Mouse (Mus musculus) brain, embryonic 14.5 days (tissue): ENCODE data around the gene Etnk1. TPM values are rescaled to one million over a fixed set of nuclear protein-coding genes. Genes with fewer than 3 reads are reported as not detected.

ENCODE experiments used
- DNase-seq: peaks from one replicate; pipeline ENCODE4 v3.0.0-alpha.2; 2011; ENCODE audit warnings: low read depth
- CTCF ChIP-seq: fragments of 200-500 bp; IDR thresholded peaks from 2 replicates; pipeline ENCODE4 v1.5.1; 2012; ENCODE audit warnings: inconsistent platforms, mild to moderate bottlenecking, moderate library complexity, borderline replicate concordance; ENCODE audit not compliant: insufficient read depth, insufficient read length; ENCODE audit errors: extremely low read depth
- POLR2A ChIP-seq: fragments of 200-500 bp; IDR thresholded peaks from 2 replicates; pipeline ENCODE4 v1.6.1; 2012; ENCODE audit warnings: mild to moderate bottlenecking, inconsistent platforms, borderline replicate concordance; ENCODE audit not compliant: poor library complexity, insufficient read depth, insufficient read length, severe bottlenecking; ENCODE audit errors: extremely low read depth
- polyA plus RNA-seq: library from polyadenylated mRNA; depleted of rRNA; stranded (reverse); fragments of >200 nt; gene quantifications from 2 replicates; pipeline ENCODE4 v1.2.3, GENCODE M21; 2012; rRNA removed

The Etnk1 gene
- polyA plus RNA-seq, 1 experiment: 102 TPM

GRCm38 (mm10) chr6:143265482-143265881 lies 98.5 kb downstream of the Etnk1 start:
- no peak for TF ChIP-seq POLR2A
- TF ChIP-seq CTCF: no peak
- no peak for DNase-seq

GRCm38 (mm10) chr6:143279222-143279621 lies 112.2 kb downstream of the Etnk1 start:
- TF ChIP-seq CTCF (no peak; the same call in 1 of the 2 replicates), POLR2A (no peak)

More at GRCm38 (mm10) chr6:143279222-143279621, 112.2 kb downstream of the Etnk1 start:
- DNase-seq: no peak

Other genes with a start within 250 kb of the Etnk1 start
- gene St8sia1, start 202.8 kb upstream of the Etnk1 start, polyA plus RNA-seq: 11.5 and 20.6 TPM in 2 replicates
- 77.8 and 93.5 TPM in 2 replicates for gene C2cd5, start 67.1 kb upstream of the Etnk1 start, polyA plus RNA-seq